Mouse (Mus musculus) testis, adult 2 months (tissue): ENCODE measurements around the gene Gng12.

Source experiments
- CTCF ChIP-seq: fragments of 200-500 bp; IDR thresholded peaks from 2 replicates; pipeline ENCODE4 v1.5.1; 2012; ENCODE audit warnings: low read depth, mild to moderate bottlenecking, inconsistent platforms, low read length, moderate library complexity; ENCODE audit not compliant: control insufficient read depth, insufficient read depth, insufficient replicate concordance
- POLR2A ChIP-seq: fragments of 200-500 bp; IDR thresholded peaks from 2 replicates; pipeline ENCODE4 v1.6.1; 2012; ENCODE audit warnings: low read depth, mild to moderate bottlenecking, inconsistent platforms, low read length, moderate library complexity; ENCODE audit not compliant: control insufficient read depth

GRCm38 (mm10) chr6:67056889-67057564, 160.8 kb downstream of the Gng12 start:
- TF ChIP-seq POLR2A (no peak), CTCF (no peak)
